8 mouse cellular contexts compared by ENCODE assay signal in genomic region chr19:6018142-6019089, GRCm38 (mm10). TPM values are rescaled to one million over a fixed set of nuclear protein-coding genes. Genes with fewer than 3 reads are reported as not detected.
DNase-seq lines count a peak whose midpoint lies in the region; ATAC-seq lines count a peak whose summit lies in the region.

No protein-coding gene starts in this region.

- ATAC-seq in CD4-positive, CD25-positive, alpha-beta regulatory T cell, adult 4 months: peak; percentile 58

- peak; percentile 89 for DNase-seq in T-cell, adult 2 months (ENCODE audit: low spot score)
- DNase-seq in cerebellum, postnatal 4 days (ENCODE audit: low spot score in 2 of 2): peak; percentile 77 to 89
- DNase-seq in gastrocnemius, postnatal 4 days (ENCODE audit: low spot score in 2 of 2): peak; percentile 73 to 86
- peak; percentile 85 for DNase-seq in layer of hippocampus, adult 9-11 months
- peak; percentile 94 for DNase-seq in lung, postnatal 14 days
- DNase-seq in right cerebral cortex, postnatal 4 days: peak; percentile 87
- DNase-seq in yolk sac, embryonic 10.5 days (ENCODE audit: low spot score): peak; percentile 75

RNA-seq across cellular contexts. Expression of gene Capn1, which starts 2.7 kb away (rescaled TPM):
- 10 to 100 TPM; 40.2 to 45.3 TPM for polyA plus RNA-seq in CD4-positive, CD25-positive, alpha-beta regulatory T cell, adult 4 months (2017; shearing (Covaris generic))
- total RNA-seq in gastrocnemius, postnatal 4 days (2021): 10 to 100 TPM; 70.9 to 79.6 TPM

RNA-seq across cellular contexts. Expression of gene Syvn1, which starts 28.0 kb away (rescaled TPM):
- 10 to 100 TPM; 13.4 to 17.1 TPM for polyA plus RNA-seq in CD4-positive, CD25-positive, alpha-beta regulatory T cell, adult 4 months (2017; shearing (Covaris generic))
- total RNA-seq in gastrocnemius, postnatal 4 days (2021): 10 to 100 TPM; 28.9 to 30.7 TPM

RNA-seq across cellular contexts. Expression of gene Slc22a20, which starts 32.5 kb away (rescaled TPM):
- polyA plus RNA-seq in CD4-positive, CD25-positive, alpha-beta regulatory T cell, adult 4 months (2017; shearing (Covaris generic)): not detected
- not detected for total RNA-seq in gastrocnemius, postnatal 4 days (2021)

RNA-seq across cellular contexts. Expression of gene Mrpl49, which starts 39.2 kb away (rescaled TPM):
- 10 to 100 TPM; 33.9 to 37.5 TPM for polyA plus RNA-seq in CD4-positive, CD25-positive, alpha-beta regulatory T cell, adult 4 months (2017; shearing (Covaris generic))
- 10 to 100 TPM; 45.0 to 46.2 TPM for total RNA-seq in gastrocnemius, postnatal 4 days (2021)

RNA-seq across cellular contexts. Expression of gene Fau, which starts 39.2 kb away (rescaled TPM):
- 1,000 to 10,000 TPM; 2,365 to 3,114 TPM for polyA plus RNA-seq in CD4-positive, CD25-positive, alpha-beta regulatory T cell, adult 4 months (2017; shearing (Covaris generic))
- 1,000 to 10,000 TPM in 1 of 2 experiments, 100 to 1,000 TPM in 1; 949 to 1,029 TPM for total RNA-seq in gastrocnemius, postnatal 4 days (2021)

Comparison
In these comparisons a context has a peak if more than half of its experiments do, and no peak if none do; other contexts are left out.
1. Peak in every context shown above with its lines: DNase-seq and ATAC-seq.